Mouse (Mus musculus): ENCODE measurements at regions not wholly inside any gene's neighbourhood (a gene's known extent, or its start where the extent isn't known, plus 50 kb on each side); places are given as distances from the start of the nearest gene placed in this dataset.

GRCm38 (mm10) chr13:101568985-101569631, 198.9 kb downstream of the Pik3r1 start:
- no peak for TF ChIP-seq CTCF (IDR thresholded peaks at IDR 0.05; ENCODE audit: low read depth)
- TF ChIP-seq EP300 (IDR thresholded peaks at IDR 0.05; ENCODE audit: low read depth) = no peak

Data from liver, embryonic 14.5 days (tissue).